Mouse (Mus musculus): ENCODE measurements around the gene Ldhal6b. TPM values are rescaled to one million over a fixed set of nuclear protein-coding genes. Genes with fewer than 3 reads are reported as not detected.

Ldhal6b gene
- total RNA-seq (2014; rRNA removed; ENCODE audit: low replicate concordance), result not detected in 2 replicates
- not detected in 2 replicates for polyA plus RNA-seq (2015; fragmentation: Nextera tagmentation; extraction: Ambion mirVana)

- no peak for ATAC-seq (ENCODE audit: insufficient read depth, low read depth)
- 97% methylated on average over 11 of the region's 11 CpGs for WGBS
- Histone ChIP-seq H3K36me3 (replicated peaks; ENCODE audit: control insufficient read depth, insufficient read depth, low read length) (peaks cover 9% of the 10 kb centered on the region), H3K4me1 (ENCODE audit: control insufficient read depth, insufficient read depth) (no peaks in the 10 kb centered on the region), H3K9me3 (replicated peaks; ENCODE audit: control insufficient read depth, low read length) (no peaks in the 10 kb centered on the region), H3K27me3 (ENCODE audit: control insufficient read depth, insufficient read depth, low read length) (no peaks in the 10 kb centered on the region), H3K9ac (replicated peaks; ENCODE audit: low read depth, low read length) (no peak within 1 kb of the TSS), H3K4me2 (ENCODE audit: low read depth, low read length) (no peak within 1 kb of the TSS), H3K4me3 (ENCODE audit: low read depth, low read length) (no peak within 1 kb of the TSS), H3K27ac (ENCODE audit: low read depth) (no peak within 1 kb of the TSS)
- no peak for TF ChIP-seq CTCF (IDR thresholded peaks at IDR 0.05; ENCODE audit: low read depth)
- TF ChIP-seq EP300 (IDR thresholded peaks at IDR 0.05; ENCODE audit: low read depth), result no peak
- no peak for DNase-seq (ENCODE audit: low spot score)
Observed at GRCm38 (mm10) chr17:5418545-5418944, at the start of gene Ldhal6b. Ldhal6b (minus strand) TSS chr17:5418767.

- TF ChIP-seq EP300 (IDR thresholded peaks at IDR 0.05; ENCODE audit: low read depth) (no peak), CTCF (IDR thresholded peaks at IDR 0.05; ENCODE audit: low read depth) (no peak)
- H3K27me3 ChIP-seq (ENCODE audit: control insufficient read depth, insufficient read depth, low read length), result no peaks in the 10 kb centered on the region
- no peak overlapping the region for H3K4me3 ChIP-seq (ENCODE audit: low read depth, low read length)
- H3K4me2 ChIP-seq (ENCODE audit: low read depth, low read length), result no peak overlapping the region
- WGBS, result 33% methylated on average over 4 of the region's 4 CpGs
- no peaks in the 10 kb centered on the region for H3K9me3 ChIP-seq (replicated peaks; ENCODE audit: control insufficient read depth, low read length)
- no peaks in the 10 kb centered on the region for H3K4me1 ChIP-seq (ENCODE audit: control insufficient read depth, insufficient read depth)
- no peak overlapping the region for H3K27ac ChIP-seq (ENCODE audit: low read depth)
- ATAC-seq (ENCODE audit: insufficient read depth, low read depth) (no peak), DNase-seq (ENCODE audit: low spot score) (no peak)
- H3K36me3 ChIP-seq (replicated peaks; ENCODE audit: control insufficient read depth, insufficient read depth, low read length), result no peaks in the 10 kb centered on the region
- H3K9ac ChIP-seq (replicated peaks; ENCODE audit: low read depth, low read length), result no peak overlapping the region
Observed at GRCm38 (mm10) chr17:5467177-5467576, 48.6 kb upstream of the Ldhal6b start.

GRCm38 (mm10) chr17:5466736-5467135 lies 48.2 kb upstream of the Ldhal6b start:
- H3K27ac ChIP-seq (ENCODE audit: low read depth), result no peak overlapping the region
- H3K4me1 ChIP-seq (ENCODE audit: control insufficient read depth, insufficient read depth), result no peaks in the 10 kb centered on the region
- no peaks in the 10 kb centered on the region for H3K9me3 ChIP-seq (replicated peaks; ENCODE audit: control insufficient read depth, low read length)
- no peak for DNase-seq (ENCODE audit: low spot score)
- WGBS, result 71% methylated on average over 8 of the region's 8 CpGs
- H3K4me3 ChIP-seq (ENCODE audit: low read depth, low read length), result no peak overlapping the region
- TF ChIP-seq CTCF (IDR thresholded peaks at IDR 0.05; ENCODE audit: low read depth), result no peak
- no peak for TF ChIP-seq EP300 (IDR thresholded peaks at IDR 0.05; ENCODE audit: low read depth)
- ATAC-seq (ENCODE audit: insufficient read depth, low read depth), result no peak
- no peaks in the 10 kb centered on the region for H3K27me3 ChIP-seq (ENCODE audit: control insufficient read depth, insufficient read depth, low read length)
- no peaks in the 10 kb centered on the region for H3K36me3 ChIP-seq (replicated peaks; ENCODE audit: control insufficient read depth, insufficient read depth, low read length)
- H3K9ac ChIP-seq (replicated peaks; ENCODE audit: low read depth, low read length), result no peak overlapping the region
- no peak overlapping the region for H3K4me2 ChIP-seq (ENCODE audit: low read depth, low read length)

- no peaks in the 10 kb centered on the region for H3K4me1 ChIP-seq (ENCODE audit: control insufficient read depth, insufficient read depth)
- no peaks in the 10 kb centered on the region for H3K27me3 ChIP-seq (ENCODE audit: control insufficient read depth, insufficient read depth, low read length)
- no peaks in the 10 kb centered on the region for H3K36me3 ChIP-seq (replicated peaks; ENCODE audit: control insufficient read depth, insufficient read depth, low read length)
- H3K9ac ChIP-seq (replicated peaks; ENCODE audit: low read depth, low read length), result no peak overlapping the region
- WGBS, result 60% methylated on average over 2 of the region's 2 CpGs
- ATAC-seq (ENCODE audit: insufficient read depth, low read depth), result no peak
- no peak overlapping the region for H3K4me2 ChIP-seq (ENCODE audit: low read depth, low read length)
- TF ChIP-seq EP300 (IDR thresholded peaks at IDR 0.05; ENCODE audit: low read depth) (no peak), CTCF (IDR thresholded peaks at IDR 0.05; ENCODE audit: low read depth) (no peak)
- H3K27ac ChIP-seq (ENCODE audit: low read depth), result no peak overlapping the region
- no peak for DNase-seq (ENCODE audit: low spot score)
- no peaks in the 10 kb centered on the region for H3K9me3 ChIP-seq (replicated peaks; ENCODE audit: control insufficient read depth, low read length)
- no peak overlapping the region for H3K4me3 ChIP-seq (ENCODE audit: low read depth, low read length)
Observed at GRCm38 (mm10) chr17:5463912-5464311, 45.3 kb upstream of the Ldhal6b start.

GRCm38 (mm10) chr17:5453657-5454056 lies 35.1 kb upstream of the Ldhal6b start:
- no peaks in the 10 kb centered on the region for H3K9me3 ChIP-seq (replicated peaks; ENCODE audit: control insufficient read depth, low read length)
- no peaks in the 10 kb centered on the region for H3K27me3 ChIP-seq (ENCODE audit: control insufficient read depth, insufficient read depth, low read length)
- no peak overlapping the region for H3K4me3 ChIP-seq (ENCODE audit: low read depth, low read length)
- no peaks in the 10 kb centered on the region for H3K4me1 ChIP-seq (ENCODE audit: control insufficient read depth, insufficient read depth)
- TF ChIP-seq CTCF (IDR thresholded peaks at IDR 0.05; ENCODE audit: low read depth), result no peak
- TF ChIP-seq EP300 (IDR thresholded peaks at IDR 0.05; ENCODE audit: low read depth), result no peak
- DNase-seq (ENCODE audit: low spot score) (no peak), ATAC-seq (ENCODE audit: insufficient read depth, low read depth) (no peak)
- H3K36me3 ChIP-seq (replicated peaks; ENCODE audit: control insufficient read depth, insufficient read depth, low read length), result no peaks in the 10 kb centered on the region
- no peak overlapping the region for H3K9ac ChIP-seq (replicated peaks; ENCODE audit: low read depth, low read length)
- no peak overlapping the region for H3K4me2 ChIP-seq (ENCODE audit: low read depth, low read length)
- 51% methylated on average over 4 of the region's 4 CpGs for WGBS
- H3K27ac ChIP-seq (ENCODE audit: low read depth), result no peak overlapping the region

GRCm38 (mm10) chr17:5443751-5444150 lies 25.2 kb upstream of the Ldhal6b start:
- H3K4me1 ChIP-seq (ENCODE audit: control insufficient read depth, insufficient read depth), result peaks cover 9% of the 10 kb centered on the region
- no peak overlapping the region for H3K4me3 ChIP-seq (ENCODE audit: low read depth, low read length)
- no peak overlapping the region for H3K27ac ChIP-seq (ENCODE audit: low read depth)
- WGBS, result 18% methylated on average over 5 of the region's 5 CpGs
- TF ChIP-seq EP300 (IDR thresholded peaks at IDR 0.05; ENCODE audit: low read depth), result no peak
- TF ChIP-seq CTCF (IDR thresholded peaks at IDR 0.05; ENCODE audit: low read depth), result no peak
- H3K27me3 ChIP-seq (ENCODE audit: control insufficient read depth, insufficient read depth, low read length), result no peaks in the 10 kb centered on the region
- DNase-seq (ENCODE audit: low spot score) (no peak), ATAC-seq (ENCODE audit: insufficient read depth, low read depth) (no peak)
- H3K36me3 ChIP-seq (replicated peaks; ENCODE audit: control insufficient read depth, insufficient read depth, low read length), result no peaks in the 10 kb centered on the region
- no peak overlapping the region for H3K4me2 ChIP-seq (ENCODE audit: low read depth, low read length)
- H3K9ac ChIP-seq (replicated peaks; ENCODE audit: low read depth, low read length), result no peak overlapping the region
- no peaks in the 10 kb centered on the region for H3K9me3 ChIP-seq (replicated peaks; ENCODE audit: control insufficient read depth, low read length)

All from heart, postnatal 0 days (tissue).